Mouse (Mus musculus) hindbrain, embryonic 10.5 days (tissue): Measurements from ENCODE around the gene Spo11. TPM values are rescaled to one million over a fixed set of nuclear protein-coding genes. Genes with fewer than 3 reads are reported as not detected.
A peak's percentile ranks its signal among the peaks of the same experiment; 100 is the strongest.

ENCODE experiments used
- DNase-seq: peaks from one replicate; pipeline ENCODE4 v3.0.0-alpha.2; 2017; ENCODE audit warnings: low spot score
- H3K27ac ChIP-seq: fragments of 300-500 bp; sonication (generic); 2 replicates; pipeline ENCODE4 v1.5.1; 2016; ENCODE audit warnings: mild to moderate bottlenecking, moderate library complexity
- H3K27me3 ChIP-seq: fragments of 300-500 bp; sonication (generic); 2 replicates; pipeline ENCODE4 v1.6.1; 2016; ENCODE audit warnings: mild to moderate bottlenecking; ENCODE audit not compliant: poor library complexity, insufficient read depth, severe bottlenecking
- H3K36me3 ChIP-seq: fragments of 300-500 bp; sonication (generic); 2 replicates; pipeline ENCODE4 v1.6.1; 2016; ENCODE audit warnings: mild to moderate bottlenecking, moderate library complexity
- H3K4me1 ChIP-seq: fragments of 300-500 bp; sonication (generic); replicated peaks from 2 replicates; pipeline ENCODE4 v1.6.1; 2016; ENCODE audit warnings: mild to moderate bottlenecking
- H3K4me3 ChIP-seq: fragments of 300-500 bp; sonication (generic); 2 replicates; pipeline ENCODE4 v1.5.1; 2016; ENCODE audit warnings: mild to moderate bottlenecking, moderate library complexity
- H3K9me3 ChIP-seq: fragments of 300-500 bp; sonication (generic); 2 replicates; pipeline ENCODE4 v1.6.1; 2016; ENCODE audit warnings: mild to moderate bottlenecking, moderate library complexity
- WGBS: fragments of 180-500 bp; shearing (Covaris S2); methylation state at CpG from one replicate; pipeline ENCODE4 v1.1.7; 2016; 5-methylcytosine and 5-hydroxymethylcytosine counted together
- polyA plus RNA-seq: library from polyadenylated mRNA; unstranded; fragments of >200 nt; fragmentation: Nextera tagmentation; extraction: Ambion mirVana; gene quantifications from 2 replicates; pipeline ENCODE4 v1.2.1, GENCODE M21; 2016

The Spo11 gene
- polyA plus RNA-seq, 1 experiment from 2014 or later = 0.47 TPM

DNA sequence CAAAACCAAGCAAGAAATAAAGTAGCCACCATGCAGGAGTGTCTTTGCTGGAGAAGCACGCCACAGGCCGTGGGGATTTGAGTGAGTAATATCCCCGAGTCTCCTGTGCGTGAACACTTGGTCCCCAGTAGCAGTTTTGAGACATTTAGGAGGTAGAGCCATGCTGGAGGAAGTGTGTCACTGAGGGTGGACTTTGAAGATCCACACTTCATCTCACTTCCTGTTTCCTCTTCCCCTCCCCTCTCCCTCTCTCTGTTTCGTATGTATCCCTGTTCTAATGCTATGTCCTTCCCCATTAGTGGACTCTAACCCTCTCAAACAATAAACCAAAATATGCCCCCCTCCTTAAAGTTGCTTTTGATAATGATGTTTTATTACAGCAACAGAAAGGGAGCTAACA, 11.0 kb upstream of the Spo11 start:
- DNase-seq = no peak
- Histone ChIP-seq H3K4me3 (no peak overlapping the region), H3K27ac (no peak overlapping the region), H3K27me3 (no peaks in the 10 kb centered on the region; the same call in none of the 2 replicates), H3K4me1 (peaks cover 18% of the 10 kb centered on the region), H3K9me3 (no peaks in the 10 kb centered on the region), H3K36me3 (no peaks in the 10 kb centered on the region)
- WGBS = 86% methylated on average over 5 of the region's 5 CpGs

DNA sequence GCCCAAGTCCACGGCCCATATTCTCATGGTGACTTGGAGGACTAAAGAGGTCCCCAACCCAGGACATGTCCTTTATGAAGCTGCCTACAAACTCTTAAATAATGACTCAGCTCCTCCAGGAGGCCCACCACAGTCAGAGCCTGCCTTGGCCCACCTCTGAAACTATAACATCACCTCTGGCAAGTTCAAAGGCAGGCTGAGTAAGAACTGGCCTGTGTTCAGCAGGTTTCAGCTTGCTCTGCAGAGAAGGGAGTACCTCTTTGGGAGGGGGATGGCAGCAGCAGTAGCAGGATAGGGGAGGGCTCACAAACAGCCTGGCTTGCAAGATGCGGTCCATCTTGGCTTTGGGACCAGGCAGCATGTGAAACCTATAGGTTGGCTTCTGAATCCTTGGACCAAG, 5.6 kb upstream of the Spo11 start:
- 85% methylated on average over 2 of the region's 2 CpGs for WGBS

DNA sequence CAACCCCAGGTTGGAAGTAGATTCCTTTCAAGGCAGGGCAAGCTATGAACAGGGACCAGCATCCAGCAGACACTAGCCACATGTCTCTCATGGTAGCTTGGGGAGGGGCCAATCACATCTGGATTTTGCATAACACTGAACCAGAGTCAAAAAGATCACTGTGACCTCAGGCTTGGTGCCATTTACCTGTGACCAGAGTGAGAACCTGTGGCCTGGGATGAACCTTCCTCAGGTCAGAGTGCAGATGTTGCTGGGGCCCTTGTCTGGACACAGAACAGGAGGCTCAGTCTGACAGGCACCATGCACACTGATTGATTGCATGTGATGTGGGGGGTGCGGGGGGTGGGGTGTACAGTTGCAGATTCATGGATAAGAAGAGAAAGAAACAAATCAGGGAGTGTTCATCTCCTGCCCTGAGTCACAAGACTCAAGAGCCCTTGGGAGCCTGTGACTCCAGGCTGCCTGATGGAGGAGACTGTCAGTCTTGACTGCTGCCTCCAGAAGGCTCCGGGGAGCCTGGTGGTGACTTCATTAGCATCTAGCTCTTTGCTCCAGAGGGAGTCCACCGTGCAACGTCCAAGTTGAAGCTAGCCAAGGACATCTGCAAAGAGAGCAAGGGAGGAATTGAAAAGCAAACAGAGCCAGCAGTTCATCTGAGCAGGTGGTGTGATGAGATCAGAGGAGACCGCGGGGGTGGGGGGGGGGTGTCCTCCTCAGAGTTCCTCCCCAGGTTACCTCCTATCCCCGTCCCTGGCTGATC, 3.5 kb upstream of the Spo11 start:
- Histone ChIP-seq H3K36me3 (no peaks in the 10 kb centered on the region), H3K9me3 (no peaks in the 10 kb centered on the region), H3K4me1 (peaks cover 41% of the 10 kb centered on the region), H3K4me3 (no peak overlapping the region), H3K27ac (0 out of 2 replicates have a peak overlapping the region, but pooled peaks have one; percentile 18), H3K27me3 (peaks cover 19% of the 10 kb centered on the region)
- 19% methylated on average over 7 of the region's 7 CpGs for WGBS
- no peak for DNase-seq

More for the DNA sequence above, 5.6 kb upstream of the Spo11 start:
- Histone ChIP-seq H3K4me3 (no peak overlapping the region), H3K36me3 (no peaks in the 10 kb centered on the region), H3K27me3 (peaks cover 4% of the 10 kb centered on the region; the same call in 1 of the 2 replicates), H3K4me1 (peaks cover 25% of the 10 kb centered on the region), H3K9me3 (no peaks in the 10 kb centered on the region), H3K27ac (no peak overlapping the region)
- no peak for DNase-seq

DNA sequence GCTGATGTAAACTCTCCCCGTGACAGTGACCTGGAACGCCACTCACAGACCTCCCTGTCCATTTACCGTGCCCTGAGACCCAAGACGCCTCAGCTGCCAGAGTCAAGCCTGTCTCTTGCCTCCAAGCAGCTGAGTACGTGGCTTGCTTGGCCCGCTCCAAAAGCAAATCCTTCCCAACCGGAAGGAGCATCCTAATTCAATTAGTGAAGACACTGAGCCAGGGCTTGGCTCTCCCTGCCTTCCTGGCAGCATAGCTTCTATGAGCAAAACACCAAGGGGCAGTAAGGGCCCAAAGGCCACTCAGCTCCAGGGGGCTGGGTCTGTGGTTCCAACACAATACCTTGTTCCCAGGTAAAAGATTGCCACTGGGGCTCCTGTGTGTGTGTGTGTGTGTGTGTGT, 2.8 kb upstream of the Spo11 start:
- 34% methylated on average over 7 of the region's 7 CpGs for WGBS
- Histone ChIP-seq H3K36me3 (no peaks in the 10 kb centered on the region), H3K4me1 (peaks cover 41% of the 10 kb centered on the region), H3K9me3 (peaks cover 4% of the 10 kb centered on the region), H3K4me3 (no peak overlapping the region), H3K27ac (no peak overlapping the region), H3K27me3 (peaks cover 19% of the 10 kb centered on the region)
- DNase-seq = no peak

DNA sequence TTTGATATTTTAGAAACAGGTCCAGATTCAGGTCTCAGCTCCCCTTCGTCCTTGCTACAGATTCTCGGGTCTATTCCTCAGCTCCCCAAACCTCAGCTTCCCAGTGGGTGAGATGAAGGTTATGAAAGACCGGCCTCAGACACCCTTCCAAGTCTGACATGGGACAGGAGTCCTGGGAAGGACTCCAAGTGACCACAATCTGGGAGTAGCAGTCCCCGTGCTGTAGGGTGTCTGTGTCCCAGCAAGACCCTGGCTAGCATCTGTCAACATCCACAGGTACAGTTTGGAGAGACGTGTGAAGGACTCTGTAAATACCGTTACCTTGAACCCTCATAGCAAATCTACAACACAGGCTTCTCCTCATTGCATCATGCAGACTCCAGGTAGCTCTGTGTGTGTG, 2.3 kb upstream of the Spo11 start:
- H3K27me3 ChIP-seq = peaks cover 19% of the 10 kb centered on the region
- 85% methylated on average over 6 of the region's 6 CpGs for WGBS
- H3K36me3 ChIP-seq = no peaks in the 10 kb centered on the region
- DNase-seq = no peak
- H3K9me3 ChIP-seq = peaks cover 8% of the 10 kb centered on the region
- H3K27ac ChIP-seq = no peak overlapping the region
- H3K4me1 ChIP-seq = peaks cover 41% of the 10 kb centered on the region
- no peak overlapping the region for H3K4me3 ChIP-seq

DNA sequence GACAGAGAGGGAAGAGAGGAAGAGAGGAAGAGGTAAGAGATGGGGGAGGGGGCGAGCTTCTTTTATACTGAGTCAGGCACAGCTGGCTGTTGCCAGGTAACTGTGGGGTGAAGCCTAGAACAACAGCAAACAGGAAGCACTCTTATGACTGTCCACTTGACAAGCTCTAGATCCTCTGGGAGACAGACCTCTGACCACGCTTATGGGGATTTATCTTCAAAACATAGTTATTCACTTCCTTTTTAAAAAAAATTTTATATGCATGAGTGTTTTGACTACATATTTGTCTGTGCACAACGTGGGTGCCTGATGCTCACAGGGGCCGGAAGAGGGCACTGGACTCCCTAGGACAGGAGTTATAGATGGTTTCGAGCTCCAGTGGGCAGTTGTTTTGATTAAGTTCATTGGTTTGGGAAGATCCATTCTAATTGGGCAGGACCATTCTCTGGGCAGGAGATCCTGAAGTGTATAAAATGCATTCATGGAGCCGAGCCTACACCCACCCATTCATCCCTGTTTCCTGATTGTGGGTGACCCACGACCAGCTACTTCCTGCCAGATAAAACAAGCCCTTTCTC, 750 bp upstream of the Spo11 start:
- Histone ChIP-seq H3K36me3 (no peaks in the 10 kb centered on the region), H3K9me3 (peaks cover 8% of the 10 kb centered on the region), H3K27ac (peak overlapping the region; percentile 81; the same call in 1 of the 2 replicates), H3K27me3 (peaks cover 19% of the 10 kb centered on the region), H3K4me1 (peaks cover 41% of the 10 kb centered on the region), H3K4me3 (peak overlapping the region; percentile 23; the same call in 1 of the 2 replicates)
- DNase-seq = no peak
- 27% methylated on average over 7 of the region's 7 CpGs for WGBS

DNA sequence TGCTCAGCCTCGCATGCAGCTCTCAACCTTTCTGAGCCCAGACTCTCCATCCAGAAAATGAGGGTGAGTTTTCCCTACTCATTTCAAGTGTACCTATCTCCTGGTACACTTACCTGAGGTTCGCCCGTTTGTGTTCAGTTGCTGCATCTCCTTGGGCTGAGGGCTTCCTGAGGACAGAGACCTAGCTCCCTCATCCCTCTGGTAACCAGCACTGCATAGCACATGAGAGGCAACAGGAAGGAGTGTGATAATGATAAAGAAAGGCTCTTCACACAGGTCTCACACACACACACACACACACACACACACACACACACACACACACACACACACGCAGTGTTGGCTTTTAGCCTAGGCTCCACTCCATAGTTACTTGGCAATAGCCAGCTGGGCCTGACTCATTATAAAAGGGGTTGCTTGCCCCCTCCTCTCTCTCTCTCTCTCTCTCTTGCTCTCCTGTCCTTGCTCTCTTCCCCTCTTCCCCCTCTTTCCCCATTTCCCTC, 682 bp downstream of the Spo11 start:
- no peaks in the 10 kb centered on the region for H3K36me3 ChIP-seq
- H3K4me1 ChIP-seq = peaks cover 41% of the 10 kb centered on the region
- peaks cover 19% of the 10 kb centered on the region for H3K27me3 ChIP-seq
- H3K9me3 ChIP-seq = peaks cover 8% of the 10 kb centered on the region
- peak overlapping the region; percentile 81; the same call in 1 of the 2 replicates for H3K27ac ChIP-seq
- WGBS = 47% methylated on average over 4 of the region's 4 CpGs
- DNase-seq = no peak
- H3K4me3 ChIP-seq = no peak overlapping the region

DNA sequence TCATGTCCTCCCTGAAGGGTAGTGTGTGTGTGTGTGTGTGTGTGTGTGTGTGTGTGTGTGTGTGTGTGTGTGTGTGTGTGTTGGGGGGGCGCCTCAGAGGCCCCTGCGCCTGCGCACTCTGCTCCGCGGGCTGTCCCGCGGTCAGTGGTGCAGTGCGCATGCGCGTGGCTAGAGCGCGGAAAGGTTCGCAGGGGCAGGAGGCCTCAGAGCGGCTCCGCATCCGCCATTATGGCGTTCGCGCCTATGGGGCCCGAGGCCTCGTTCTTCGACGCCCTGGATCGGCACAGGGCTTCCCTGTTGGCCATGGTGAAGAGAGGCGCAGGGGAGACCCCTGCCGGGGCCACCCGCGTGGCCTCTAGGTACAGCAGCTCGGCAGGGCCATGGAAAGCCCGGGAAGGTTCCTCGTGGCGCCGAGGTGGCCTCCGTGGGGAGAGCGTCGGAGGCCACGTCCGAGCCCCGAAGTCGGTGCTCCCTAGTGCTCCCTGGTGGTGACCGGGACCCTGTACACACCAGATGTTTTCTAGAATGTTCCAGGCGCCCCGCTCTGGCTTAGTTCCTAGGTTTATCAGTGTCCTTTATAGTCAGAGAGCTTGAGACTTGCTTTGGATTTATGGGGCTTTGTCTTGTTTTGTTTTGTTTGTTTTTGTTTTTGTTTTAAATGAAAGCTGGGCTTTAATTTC, 2.3 kb downstream of the Spo11 start:
- no peak overlapping the region for H3K27ac ChIP-seq
- no peaks in the 10 kb centered on the region for H3K36me3 ChIP-seq
- peaks cover 8% of the 10 kb centered on the region for H3K9me3 ChIP-seq
- H3K4me1 ChIP-seq = peaks cover 28% of the 10 kb centered on the region
- DNase-seq = no peak
- H3K27me3 ChIP-seq = peaks cover 19% of the 10 kb centered on the region
- WGBS = 92% methylated on average over 42 of the region's 43 CpGs
- no peak overlapping the region for H3K4me3 ChIP-seq

DNA sequence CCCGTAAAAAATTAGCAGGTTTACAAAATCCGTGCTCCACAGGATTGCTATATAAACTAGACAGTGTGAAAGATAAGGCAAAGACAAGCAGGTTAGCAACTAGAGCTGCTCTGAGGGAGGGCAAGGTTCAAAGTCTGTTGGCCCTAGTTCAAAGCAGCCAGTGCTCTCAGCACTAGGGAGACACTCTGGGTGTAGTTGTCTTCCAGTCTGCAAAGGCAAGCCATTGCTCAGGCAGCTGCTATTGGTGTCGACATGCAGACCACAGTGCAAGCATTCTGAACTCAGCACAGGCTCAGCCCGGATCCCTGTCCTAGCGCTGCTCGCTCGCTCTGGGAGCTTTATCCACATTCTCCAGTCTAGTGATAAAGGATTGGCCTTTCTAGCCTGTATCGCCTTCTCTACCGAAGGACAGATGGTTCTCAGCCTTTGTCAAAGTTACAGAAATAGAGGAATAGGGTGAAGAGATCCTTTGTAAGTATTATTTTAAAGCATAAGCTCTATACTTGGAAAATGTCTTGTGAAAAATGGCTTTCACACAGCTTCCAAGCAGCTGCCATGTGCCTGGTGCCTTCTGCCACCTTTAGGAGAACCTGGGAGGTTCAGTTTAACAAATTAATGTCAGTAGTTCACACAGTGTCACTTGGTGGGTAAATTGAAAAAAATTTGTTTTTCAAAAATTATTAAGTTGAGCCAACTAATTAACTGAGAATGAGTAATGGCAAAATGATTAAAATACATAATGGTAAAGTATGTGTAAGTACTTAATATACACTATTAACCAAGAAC, 5.5 kb downstream of the Spo11 start:
- Histone ChIP-seq H3K27me3 (peaks cover 5% of the 10 kb centered on the region), H3K36me3 (no peaks in the 10 kb centered on the region), H3K9me3 (peaks cover 8% of the 10 kb centered on the region), H3K4me3 (no peak overlapping the region), H3K4me1 (peaks cover 5% of the 10 kb centered on the region), H3K27ac (no peak overlapping the region)
- WGBS = 79% methylated on average over 9 of the region's 9 CpGs
- DNase-seq = no peak

DNA sequence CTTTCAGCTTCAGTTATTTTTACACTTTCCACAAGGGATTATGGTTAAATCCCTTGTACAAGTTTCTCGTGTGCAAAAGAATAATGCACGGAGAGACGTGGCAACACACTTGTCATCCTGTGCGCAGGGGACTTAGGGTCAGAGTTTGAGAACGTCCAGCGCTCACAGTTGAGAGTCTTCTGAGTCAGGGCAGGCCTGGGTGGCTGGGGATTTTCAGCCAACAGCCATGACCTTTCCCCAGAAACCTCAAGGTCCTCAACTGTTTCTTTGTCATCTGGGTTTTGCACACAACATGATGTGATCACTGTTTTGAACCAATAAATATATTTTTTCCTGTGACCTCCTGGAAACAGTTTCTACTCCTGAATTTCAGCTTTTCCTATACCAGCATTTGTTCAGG, 12.7 kb downstream of the Spo11 start:
- no peak for DNase-seq
- H3K9me3 ChIP-seq = no peaks in the 10 kb centered on the region
- no peaks in the 10 kb centered on the region; the same call in none of the 2 replicates for H3K27me3 ChIP-seq
- WGBS = 86% methylated on average over 6 of the region's 6 CpGs
- no peak overlapping the region for H3K4me3 ChIP-seq
- no peaks in the 10 kb centered on the region for H3K36me3 ChIP-seq
- H3K27ac ChIP-seq = no peak overlapping the region
- no peaks in the 10 kb centered on the region for H3K4me1 ChIP-seq

DNA sequence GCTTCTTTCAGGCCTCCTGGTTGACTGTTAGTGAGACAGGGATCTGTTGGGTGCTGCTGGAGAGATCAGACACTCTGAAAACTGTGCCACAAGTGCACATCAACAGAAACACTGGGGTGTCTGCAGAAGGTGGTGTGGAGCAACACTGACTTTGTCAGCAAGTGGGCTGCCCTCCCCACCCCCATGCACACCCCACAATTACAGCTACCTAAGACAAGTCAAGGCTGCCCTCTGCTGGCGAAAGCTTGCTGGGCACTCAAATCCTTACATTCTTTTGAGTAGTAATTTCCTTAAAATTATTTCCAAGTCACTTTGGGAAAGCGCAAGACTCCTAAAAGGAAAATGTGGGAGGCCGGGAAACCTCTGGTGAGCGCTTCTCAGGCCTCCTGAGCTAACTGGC, 18.7 kb downstream of the Spo11 start:
- Histone ChIP-seq H3K9me3 (no peaks in the 10 kb centered on the region), H3K36me3 (0 out of 2 replicates have a peak, but pooled peaks cover under 1% of the 10 kb centered on the region), H3K27me3 (peaks cover 5% of the 10 kb centered on the region; the same call in 1 of the 2 replicates), H3K4me3 (no peak overlapping the region), H3K27ac (no peak overlapping the region), H3K4me1 (peaks cover 14% of the 10 kb centered on the region)
- WGBS = 19% methylated on average over 4 of the region's 4 CpGs
- DNase-seq = peak; percentile 75

DNA sequence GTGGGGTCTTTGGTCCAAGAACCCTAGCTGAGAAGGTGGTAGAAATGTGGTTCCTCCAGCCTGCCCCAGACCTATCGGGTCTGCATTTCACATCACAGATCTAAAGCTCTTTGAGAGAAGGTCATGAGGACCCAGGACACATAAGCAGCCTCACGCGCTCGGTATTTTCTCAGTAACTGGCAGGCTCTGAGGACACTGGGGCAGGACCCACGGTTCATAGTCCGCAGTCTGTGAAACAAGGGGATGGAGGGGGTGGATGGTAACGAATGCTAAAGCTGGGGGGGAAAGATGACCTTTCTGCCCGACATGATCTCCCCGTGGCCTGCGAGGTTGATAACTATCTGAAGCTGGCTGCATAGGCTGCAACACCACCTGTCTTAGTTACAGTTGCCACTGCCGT, 20.2 kb downstream of the Spo11 start:
- H3K9me3 ChIP-seq = no peaks in the 10 kb centered on the region
- peaks cover 23% of the 10 kb centered on the region for H3K4me1 ChIP-seq
- H3K27me3 ChIP-seq = peaks cover 5% of the 10 kb centered on the region; the same call in 1 of the 2 replicates
- H3K27ac ChIP-seq = no peak overlapping the region
- H3K4me3 ChIP-seq = no peak overlapping the region
- WGBS = 73% methylated on average over 11 of the region's 11 CpGs
- no peak for DNase-seq
- H3K36me3 ChIP-seq = peaks cover 16% of the 10 kb centered on the region
